Mouse (Mus musculus): ENCODE results near the gene Tnip1.

The Tnip1 gene

GRCm38 (mm10) chr11:54932540-54932939 is 30.2 kb downstream of the Tnip1 start:
- DNase-seq (ENCODE audit: low spot score in 2 of 2) = no peak

DNA sequence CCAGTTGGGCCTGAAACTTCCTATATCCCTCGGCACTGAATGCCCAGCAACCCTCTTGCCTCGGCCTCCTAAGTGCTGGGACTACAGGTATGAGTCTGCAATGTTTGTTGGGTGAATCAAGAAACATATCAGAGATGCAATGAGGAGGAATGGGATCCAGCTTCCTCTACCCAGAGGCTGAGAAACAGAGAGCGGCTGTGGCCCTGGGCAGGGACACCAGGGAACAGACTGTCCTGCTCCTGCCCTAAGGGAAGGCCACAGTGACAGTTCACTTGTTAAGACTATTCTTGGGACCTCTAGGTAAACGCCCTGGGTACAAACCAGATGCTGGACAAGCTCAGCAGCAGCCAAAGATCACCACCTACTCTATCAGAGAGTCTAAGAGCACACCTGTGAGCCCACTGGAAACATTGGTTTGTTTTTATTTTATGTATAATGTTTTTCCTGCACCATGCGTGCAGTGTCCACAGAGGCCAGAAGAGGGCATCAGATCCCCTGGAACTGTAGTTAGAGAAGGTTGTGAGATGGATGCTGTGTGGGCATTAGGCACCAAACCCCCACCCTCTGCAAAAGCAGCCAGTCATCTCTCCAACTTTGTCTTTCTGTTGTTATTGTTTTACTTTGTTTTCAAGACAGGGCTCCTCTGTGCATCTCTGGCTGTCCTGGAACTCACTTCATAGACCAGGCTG is 31.2 kb downstream of the Tnip1 start:
- DNase-seq (ENCODE audit: low spot score in 2 of 2) = peak; percentile 27 to 56

- DNase-seq (ENCODE audit: low spot score in 2 of 2) = no peak
Observed at GRCm38 (mm10) chr11:54930318-54930979, 32.3 kb downstream of the Tnip1 start.

DNA sequence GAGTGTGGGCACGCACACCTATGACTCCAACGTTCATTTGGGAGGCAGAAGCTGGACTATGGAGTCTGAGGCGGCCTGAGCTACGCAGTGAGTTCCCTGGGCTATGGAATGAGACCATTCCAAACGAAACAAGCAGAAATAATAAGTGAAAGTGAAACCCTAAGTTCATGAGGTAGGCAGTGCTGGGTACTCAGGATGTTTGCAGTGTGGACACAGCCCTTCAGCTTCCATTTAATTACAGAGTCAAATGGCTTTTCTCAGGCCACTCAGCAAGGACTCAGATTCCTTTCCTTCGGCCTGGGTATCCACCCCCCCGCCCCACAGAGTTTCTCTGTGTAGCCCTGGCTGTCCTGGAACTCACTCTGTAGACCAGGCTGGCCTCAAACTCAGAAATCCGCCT is 33.0 kb downstream of the Tnip1 start:
- DNase-seq (ENCODE audit: low spot score in 2 of 2) = no peak

- no peak for DNase-seq (ENCODE audit: low spot score in 2 of 2)
Observed at GRCm38 (mm10) chr11:54929290-54929689, 33.4 kb downstream of the Tnip1 start.

- DNase-seq (ENCODE audit: low spot score in 2 of 2) = no peak
Observed at GRCm38 (mm10) chr11:54928886-54929285, 33.8 kb downstream of the Tnip1 start.

DNA sequence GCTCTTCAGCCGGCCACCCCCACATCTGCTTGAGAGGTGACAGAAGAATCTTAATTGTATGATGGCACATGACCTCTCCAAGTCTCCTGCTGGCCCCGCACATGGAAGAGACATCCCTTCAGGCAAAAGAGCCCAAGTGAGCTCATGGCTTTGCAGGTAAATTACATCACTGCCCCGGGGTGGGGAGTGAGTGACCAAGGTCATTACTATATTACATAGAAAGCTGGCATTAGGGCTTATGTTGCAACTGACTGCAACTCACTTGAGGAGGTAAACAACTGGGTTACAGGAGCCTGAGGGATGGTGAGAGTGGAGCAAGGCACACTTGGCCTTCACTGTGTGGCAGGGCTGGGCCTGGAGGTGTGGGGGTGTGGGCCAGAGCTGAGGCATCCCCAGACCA is 34.5 kb downstream of the Tnip1 start:
- DNase-seq (ENCODE audit: low spot score in 2 of 2) = no peak

DNA sequence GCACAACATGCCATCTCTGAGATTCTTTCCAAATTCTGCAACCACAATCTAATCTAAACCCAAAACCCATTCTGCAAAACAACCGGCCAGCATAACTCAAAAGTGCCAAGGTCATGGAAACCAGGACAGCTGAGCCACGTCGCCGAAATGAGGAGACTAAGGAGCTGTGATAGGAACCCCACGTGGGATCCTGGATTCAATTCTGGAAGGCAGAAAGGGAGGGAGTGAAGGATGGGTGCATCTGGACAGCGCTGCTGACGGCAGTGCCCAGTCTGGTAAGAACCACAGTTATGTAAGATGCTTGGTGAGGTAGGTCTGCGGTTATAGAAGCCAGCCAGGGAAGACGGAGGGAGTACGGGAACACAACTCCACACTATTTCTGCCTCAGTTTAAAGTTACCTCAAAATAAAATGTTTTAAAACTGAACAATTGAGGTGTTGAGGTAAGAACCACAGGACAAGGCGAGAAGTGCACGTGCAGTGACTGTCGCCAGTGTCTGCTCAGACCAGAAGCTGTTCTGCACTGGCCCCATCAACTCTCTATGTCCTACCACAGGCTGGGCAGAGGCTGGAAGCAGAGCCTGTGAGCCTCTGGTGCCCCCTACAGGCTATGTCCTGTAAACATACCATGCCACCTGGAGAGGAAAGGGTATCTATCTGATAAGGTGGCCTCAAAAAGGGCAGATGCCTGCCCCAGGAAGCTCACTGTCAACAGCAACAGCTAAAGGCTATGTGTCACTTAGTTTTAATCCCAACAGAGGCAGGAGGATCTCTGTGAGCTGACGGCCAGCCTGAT is 35.2 kb downstream of the Tnip1 start:
- DNase-seq (ENCODE audit: low spot score in 2 of 2) = peak; percentile 28 to 57

DNA sequence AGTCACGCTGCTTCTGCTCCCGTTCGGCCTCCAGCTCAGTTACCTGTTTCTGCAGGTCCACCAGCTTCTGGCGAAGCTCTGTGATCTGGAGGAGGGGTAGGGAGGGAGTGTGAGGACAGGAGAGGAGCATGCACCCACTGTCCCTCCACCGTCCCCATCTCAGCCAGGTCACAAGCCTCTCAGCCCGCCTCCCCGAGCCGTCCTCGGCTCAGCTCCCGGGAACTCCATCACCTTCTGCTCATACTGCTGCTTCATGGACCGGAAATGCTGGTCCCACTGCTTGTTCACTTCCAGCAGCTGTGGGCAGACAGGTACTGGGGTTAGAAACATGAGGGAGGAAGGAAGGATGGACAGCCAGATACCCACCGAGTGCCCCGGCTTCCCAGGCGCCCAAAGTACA is 38.6 kb downstream of the Tnip1 start:
- no peak for DNase-seq (ENCODE audit: low spot score in 2 of 2)

DNA sequence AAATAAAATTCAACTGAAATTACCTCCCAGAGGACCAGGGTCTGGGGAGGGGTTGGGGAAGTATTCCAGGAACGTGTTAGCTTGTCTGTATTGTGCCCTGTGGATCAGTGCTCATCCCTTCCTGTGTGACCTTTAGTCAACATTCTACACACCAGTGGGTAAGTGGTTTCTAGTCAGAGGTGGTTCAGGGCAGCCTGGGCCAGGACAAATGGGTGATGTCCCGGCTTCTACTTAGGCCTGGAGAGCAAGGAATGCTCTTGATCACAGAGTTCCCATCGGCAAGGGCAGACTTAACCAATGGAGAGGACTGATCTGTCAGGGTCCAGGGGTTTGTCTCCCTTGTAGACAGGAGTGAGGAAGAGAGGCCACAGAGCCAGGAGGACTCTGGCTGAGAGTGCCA is 40.2 kb downstream of the Tnip1 start:
- DNase-seq (ENCODE audit: low spot score in 2 of 2) = no peak

DNA sequence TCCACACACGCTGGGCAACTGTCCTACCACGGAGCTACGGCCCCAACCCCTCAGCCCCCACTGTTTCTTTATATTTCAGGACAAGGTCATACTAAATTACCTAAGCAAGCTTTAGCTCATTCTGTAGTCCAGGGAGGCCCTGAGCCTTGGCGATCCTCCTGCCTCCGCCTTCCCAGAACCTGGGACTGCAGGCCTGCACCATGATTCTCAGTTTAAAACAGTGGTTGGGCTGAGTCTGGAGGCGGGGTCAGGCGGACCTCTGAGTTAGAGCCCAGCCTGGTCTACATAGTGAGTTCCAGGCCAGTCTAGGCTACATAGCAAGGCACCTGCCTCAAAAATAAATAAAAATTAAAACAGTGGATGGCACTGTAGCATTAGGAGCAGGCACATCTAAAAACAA is 40.9 kb downstream of the Tnip1 start:
- no peak for DNase-seq (ENCODE audit: low spot score in 2 of 2)

DNA sequence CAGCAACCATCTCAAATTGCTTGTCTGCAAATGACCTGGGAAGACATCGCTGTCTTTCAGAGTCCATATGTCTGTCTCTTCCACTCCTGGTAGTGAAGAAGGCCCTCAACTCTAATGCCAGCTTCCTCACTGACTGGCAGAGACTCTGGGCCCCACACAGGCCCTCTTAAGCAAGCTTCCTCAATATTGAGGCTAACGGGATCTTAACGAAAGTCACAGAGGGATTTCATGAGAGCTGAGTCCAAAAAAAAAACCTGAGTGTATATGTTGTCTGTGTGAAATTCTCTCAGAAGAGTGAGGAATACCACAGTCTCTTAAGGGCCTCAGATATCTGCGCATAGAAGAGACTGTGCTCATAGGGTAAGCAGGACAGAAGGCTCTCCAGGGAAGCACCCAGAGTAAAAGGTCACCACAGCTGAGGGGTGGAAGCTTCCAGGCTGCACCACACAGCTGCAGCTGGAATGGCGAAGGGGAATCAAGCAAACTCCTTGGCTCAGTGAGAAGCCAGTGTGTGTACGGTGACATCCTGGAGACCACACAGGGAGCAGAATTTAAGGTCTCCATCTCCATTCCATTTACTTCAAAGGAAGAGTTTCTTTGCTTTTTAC is 41.6 kb downstream of the Tnip1 start:
- no peak for DNase-seq (ENCODE audit: low spot score in 2 of 2)

GRCm38 (mm10) chr11:54920127-54920972 is 42.4 kb downstream of the Tnip1 start:
- no peak for DNase-seq (ENCODE audit: low spot score in 2 of 2)

GRCm38 (mm10) chr11:54918273-54918672 is 44.4 kb downstream of the Tnip1 start:
- no peak for DNase-seq (ENCODE audit: low spot score in 2 of 2)

- DNase-seq (ENCODE audit: low spot score in 2 of 2) = no peak
Observed at GRCm38 (mm10) chr11:54917461-54917860, 45.3 kb downstream of the Tnip1 start.

GRCm38 (mm10) chr11:54913841-54914240 is 48.9 kb downstream of the Tnip1 start:
- no peak for DNase-seq (ENCODE audit: low spot score in 2 of 2)

DNA sequence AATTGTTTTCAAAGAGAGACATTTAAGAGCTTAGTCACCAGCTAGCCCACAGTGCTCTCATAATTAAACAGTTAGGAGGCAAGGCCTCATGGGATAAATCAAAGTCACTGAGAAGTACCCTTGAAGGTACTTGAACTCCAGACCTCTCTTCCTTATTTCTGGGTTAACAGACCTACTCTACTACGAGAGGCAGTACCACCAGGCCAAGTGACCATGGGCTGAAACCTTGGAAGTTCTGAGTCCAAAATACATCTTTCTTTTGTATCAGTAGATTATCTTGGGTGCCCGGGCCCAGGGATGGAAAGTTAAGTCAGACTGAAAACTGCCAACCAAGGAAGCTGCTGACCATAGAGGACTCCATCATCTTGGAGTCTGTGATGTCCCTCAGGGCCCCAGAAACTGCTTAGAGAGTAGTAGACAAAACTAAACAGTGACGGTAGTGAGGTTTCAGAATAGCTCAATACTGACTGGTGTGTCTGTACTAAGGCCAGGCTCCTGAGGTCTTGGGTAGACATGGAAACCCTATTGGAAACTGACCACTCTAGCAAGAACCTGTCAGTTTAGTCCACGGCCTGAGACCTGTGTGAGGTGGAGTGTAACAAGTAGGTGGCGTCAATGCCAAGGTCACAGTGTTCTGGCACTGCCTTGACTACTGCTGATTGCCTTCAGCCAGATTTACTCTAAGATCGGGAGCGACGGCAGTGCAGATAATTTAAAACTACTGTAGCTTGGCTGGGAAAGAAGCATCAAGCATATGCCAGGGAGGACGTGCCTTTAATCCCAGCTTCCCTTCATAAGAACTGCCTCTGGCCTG is 50.0 kb downstream of the Tnip1 start:
- DNase-seq (ENCODE audit: low spot score in 2 of 2) = no peak

DNA sequence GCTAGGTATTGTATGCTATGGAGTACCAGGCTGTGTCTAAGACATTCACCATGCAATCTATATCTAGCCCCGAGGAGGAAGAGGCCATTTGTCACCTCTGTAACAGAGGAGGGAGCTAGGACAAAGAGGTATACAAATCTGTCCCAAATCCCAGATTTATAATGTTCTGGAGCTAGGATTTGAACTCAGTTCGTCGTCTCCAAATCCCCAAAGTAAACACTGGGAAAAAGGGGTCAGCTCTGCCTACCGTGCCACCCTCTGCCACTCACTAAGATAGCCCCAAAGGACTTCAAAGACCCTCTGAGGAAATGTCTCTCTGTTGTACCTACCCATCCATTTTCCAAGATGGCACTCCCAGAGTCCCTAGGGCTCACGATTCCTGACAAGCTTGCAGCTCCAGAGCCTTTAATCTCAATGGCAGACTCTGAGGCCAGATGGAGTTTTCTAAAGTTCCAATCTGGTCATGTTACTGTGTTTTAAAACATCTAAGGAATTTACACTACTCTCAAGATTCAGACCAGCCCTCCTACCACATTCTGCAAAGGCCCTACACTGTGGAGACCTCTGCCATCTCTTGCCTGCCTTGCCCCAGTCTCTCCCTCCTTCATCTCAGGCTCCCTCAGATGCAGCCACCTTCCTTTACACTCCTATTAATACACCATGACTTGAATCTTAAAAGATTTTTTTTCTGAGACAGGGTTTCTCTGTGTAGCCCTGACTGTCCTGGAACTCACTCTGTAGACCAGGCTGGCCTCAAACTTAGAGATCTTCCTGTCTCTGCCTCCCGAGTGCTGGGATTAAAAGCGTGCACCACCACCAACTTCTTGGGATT is 50.8 kb downstream of the Tnip1 start:
- DNase-seq (ENCODE audit: low spot score in 2 of 2) = no peak

- no peak for DNase-seq (ENCODE audit: low spot score in 2 of 2)
Observed at GRCm38 (mm10) chr11:54911201-54911600, 51.5 kb downstream of the Tnip1 start.
